Mouse (Mus musculus): Measurements from ENCODE around the gene Rabac1.

Rabac1 gene

GRCm38 (mm10) chr7:24971972-24972893 is at the start of gene Rabac1:
Gene Rabac1 (minus strand): TSS chr7:24972754.
- peak; percentile 84 for DNase-seq (ENCODE audit: low read depth, low spot score)

DNA sequence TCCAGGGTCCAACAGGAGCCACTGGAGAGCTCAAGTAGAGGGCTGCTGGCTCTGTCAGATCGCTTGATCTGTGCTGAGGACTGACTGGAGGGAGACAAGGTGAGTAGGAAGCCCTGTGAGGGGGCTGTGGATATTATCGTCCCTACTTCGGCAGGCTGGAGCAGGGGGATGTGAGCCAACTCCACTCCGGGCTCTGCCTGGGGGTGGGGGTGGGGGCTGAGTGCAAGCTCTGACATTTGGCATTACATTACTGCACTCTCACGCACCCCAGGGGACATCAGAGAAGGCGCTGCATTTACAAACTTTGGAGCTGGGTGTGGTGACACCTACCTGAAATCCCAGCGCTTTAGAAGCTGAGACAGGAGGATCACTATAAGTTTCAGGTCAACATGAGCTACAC is 39.0 kb upstream of the Rabac1 start:
- no peak for DNase-seq (ENCODE audit: low read depth, low spot score)

DNA sequence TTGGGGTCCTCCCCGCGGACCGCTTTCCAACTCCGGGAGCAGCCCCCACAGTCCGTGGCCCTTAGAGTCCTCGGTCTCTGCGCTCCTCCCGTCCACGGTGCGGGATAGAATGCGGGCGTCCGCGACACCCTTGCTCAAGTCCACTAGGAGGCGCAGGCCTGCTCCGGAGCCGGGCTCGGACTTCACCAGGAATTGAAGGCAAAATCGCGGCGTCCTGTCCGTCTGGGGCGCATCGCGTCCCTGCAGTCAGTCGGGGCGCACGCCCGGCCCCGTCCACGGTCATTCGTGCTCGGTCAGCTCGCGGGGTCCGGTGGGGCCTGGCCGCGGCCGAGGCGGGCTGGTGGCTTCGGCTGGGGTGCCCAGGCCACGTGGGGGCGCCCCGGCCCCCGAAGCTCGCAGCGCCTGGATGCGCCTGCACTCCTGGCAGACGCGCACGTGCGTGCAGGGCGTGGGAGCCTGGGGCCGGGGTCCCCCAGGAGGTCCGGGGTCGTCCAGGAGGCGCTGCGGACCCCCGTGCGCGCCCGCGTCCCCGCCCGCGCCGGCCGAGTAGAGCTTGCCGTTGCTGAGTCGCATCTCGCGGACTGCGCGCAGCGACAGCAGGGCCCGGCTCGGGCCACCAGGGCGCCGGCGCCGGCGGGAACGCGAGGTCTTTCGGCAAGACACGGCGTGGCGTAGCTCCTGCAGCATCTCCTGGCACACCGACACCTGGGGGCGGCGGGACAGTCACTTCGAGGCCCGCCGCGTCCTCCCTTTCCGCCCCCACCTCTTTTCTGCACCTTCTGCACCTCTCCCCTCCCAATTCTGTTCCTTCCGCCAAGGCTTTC is 37.7 kb upstream of the Rabac1 start:
- no peak for DNase-seq (ENCODE audit: low read depth, low spot score)

GRCm38 (mm10) chr7:25009099-25009700 is 36.6 kb upstream of the Rabac1 start:
- no peak for DNase-seq (ENCODE audit: low read depth, low spot score)

- DNase-seq (ENCODE audit: low read depth, low spot score): no peak
Observed at GRCm38 (mm10) chr7:25008635-25009034, 36.1 kb upstream of the Rabac1 start.

GRCm38 (mm10) chr7:25007609-25008374 is 35.2 kb upstream of the Rabac1 start:
- DNase-seq (ENCODE audit: low read depth, low spot score): no peak

GRCm38 (mm10) chr7:25006586-25007364 is 34.2 kb upstream of the Rabac1 start:
- no peak for DNase-seq (ENCODE audit: low read depth, low spot score)

DNA sequence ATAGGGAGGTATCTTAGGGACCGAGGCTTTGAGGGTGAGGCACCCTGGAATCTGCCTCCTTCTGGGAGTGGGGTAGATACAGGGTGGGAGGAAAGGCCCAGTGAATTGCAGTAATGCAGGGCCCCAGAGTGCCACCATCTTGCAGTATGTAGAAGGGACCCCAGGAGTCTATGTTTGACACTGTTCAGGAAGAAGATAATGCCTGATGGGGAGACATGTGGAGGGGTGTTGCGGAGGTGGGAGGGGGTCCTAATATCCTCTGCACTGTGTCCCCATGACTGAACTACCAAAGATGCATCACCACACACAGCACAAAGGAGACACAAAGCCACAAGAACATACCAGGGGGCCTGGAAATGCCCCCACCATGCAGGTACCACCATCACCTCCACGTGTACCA is 33.6 kb upstream of the Rabac1 start:
- no peak for DNase-seq (ENCODE audit: low read depth, low spot score)

DNA sequence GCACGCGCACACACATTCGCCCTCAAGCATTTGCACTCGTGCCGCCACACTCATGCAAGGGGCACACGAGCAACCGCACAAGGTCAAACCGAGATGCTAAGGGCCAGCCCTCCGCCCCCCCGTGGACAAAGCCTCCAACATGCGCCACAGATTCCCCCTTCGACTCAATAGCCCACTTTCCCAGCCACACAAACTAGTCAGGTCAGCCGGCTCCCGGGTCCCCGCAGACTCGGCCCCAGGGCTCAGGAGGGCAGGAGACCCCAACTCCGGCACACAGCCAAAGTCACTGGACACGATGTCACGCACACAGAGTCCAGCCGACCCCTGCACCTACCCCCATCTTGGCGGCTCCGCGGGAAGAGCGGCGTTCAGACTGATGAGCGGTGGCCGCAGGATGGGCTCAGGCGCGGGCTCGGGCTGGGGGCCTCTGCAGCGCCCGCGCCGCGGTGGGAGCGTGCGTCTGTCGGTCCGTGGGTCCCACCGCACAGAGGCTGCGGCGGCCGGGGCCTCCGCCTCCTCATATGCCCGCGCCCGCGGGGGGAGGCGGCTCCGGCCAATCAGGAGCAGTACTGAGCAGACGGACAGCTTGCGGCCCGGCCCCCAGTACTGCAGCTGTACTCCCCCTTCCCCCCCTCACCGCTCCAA is 33.0 kb upstream of the Rabac1 start, which contains the start of gene Atp1a3:
TSS of gene Atp1a3 (minus strand) at position 538 of the 645 bp plus-strand sequence.
- no peak for DNase-seq (ENCODE audit: low read depth, low spot score)

GRCm38 (mm10) chr7:25004806-25005205 is 32.3 kb upstream of the Rabac1 start:
- no peak for DNase-seq (ENCODE audit: low read depth, low spot score)

GRCm38 (mm10) chr7:25003820-25004388 is 31.4 kb upstream of the Rabac1 start:
- DNase-seq (ENCODE audit: low read depth, low spot score): no peak

DNA sequence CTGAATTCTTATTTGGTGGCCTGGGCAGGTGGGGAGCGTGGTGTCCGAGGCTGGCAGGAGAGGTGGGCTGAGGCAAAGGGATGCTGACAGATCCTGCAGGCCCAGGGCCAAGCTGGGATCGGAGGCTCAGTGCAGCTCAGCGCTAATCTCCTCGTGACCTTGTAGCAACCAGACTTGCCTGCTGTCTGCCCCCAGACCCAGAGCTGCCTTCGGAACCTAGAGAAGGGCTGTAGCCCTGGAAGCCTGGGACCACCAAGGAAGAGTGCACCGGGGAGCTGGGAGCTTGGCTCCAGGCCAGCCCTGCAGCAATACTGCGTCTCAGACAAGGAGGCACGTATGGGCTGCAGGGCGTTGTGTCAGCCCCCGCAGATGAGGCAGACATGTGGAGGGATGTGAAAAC is 30.7 kb upstream of the Rabac1 start:
- no peak for DNase-seq (ENCODE audit: low read depth, low spot score)

DNA sequence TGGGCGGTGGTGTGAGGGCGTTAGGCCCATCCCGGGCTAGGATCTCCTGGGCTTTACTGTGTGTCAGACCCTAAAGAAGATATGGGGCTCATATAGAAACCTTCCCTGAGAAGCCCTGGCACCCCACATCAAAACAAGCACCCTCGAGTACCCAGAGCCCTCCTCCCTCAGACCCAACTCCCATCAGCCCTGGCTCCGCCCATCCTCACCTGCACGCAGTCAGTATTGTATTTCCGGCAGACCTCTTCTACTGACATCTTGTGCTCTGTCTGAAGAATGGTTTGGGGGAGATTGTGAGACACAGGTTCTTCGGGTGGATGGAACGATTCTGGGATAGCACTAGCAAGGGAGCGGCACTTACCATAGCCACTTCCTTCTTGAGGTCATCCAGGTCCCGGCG is 28.2 kb upstream of the Rabac1 start:
- DNase-seq (ENCODE audit: low read depth, low spot score): no peak

GRCm38 (mm10) chr7:25000211-25000610 is 27.7 kb upstream of the Rabac1 start:
- DNase-seq (ENCODE audit: low read depth, low spot score): no peak

GRCm38 (mm10) chr7:24993081-24993480 is 20.5 kb upstream of the Rabac1 start:
- no peak for DNase-seq (ENCODE audit: low read depth, low spot score)

DNA sequence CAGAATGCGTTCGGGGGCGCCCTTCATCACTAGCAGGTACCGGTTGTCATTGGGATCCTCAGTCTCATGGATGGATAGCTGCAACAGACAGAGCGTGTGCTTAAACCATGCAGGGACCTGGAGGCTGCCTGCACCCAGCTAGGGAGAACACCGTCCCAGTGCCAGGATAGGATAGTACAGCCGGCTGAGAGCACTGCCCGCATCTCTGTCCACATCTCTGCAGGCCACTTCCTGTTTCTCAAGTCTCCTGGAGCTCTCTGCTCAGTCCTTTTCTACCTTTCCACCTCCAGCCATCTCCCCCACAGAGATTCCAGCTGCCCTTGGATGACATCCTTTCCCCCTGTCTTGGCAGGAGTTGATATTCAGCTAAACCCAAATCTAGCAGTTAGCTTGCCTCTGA is 17.9 kb upstream of the Rabac1 start:
- DNase-seq (ENCODE audit: low read depth, low spot score): no peak

DNA sequence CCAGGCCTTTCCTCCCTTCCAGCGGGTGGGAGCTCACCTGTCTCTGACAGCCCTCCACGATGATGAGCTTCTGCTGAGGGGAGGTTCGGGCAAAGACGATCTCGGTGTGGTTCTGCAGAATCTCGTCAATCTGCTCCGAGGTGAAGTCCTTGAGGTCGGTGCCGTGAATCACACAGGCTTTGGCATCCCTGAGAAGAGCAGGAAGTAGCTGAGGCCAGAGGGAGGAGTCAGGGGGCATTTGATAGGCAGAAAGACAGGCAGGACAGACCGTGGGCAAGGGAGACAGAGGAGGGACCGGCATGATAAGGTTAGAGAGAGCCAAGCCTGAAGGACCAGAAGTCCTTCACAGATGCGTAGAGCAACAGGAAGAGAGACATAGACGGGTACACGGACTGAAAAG is 15.4 kb upstream of the Rabac1 start:
- DNase-seq (ENCODE audit: low read depth, low spot score): no peak

- DNase-seq (ENCODE audit: low read depth, low spot score): no peak
Observed at GRCm38 (mm10) chr7:24985799-24986198, 13.2 kb upstream of the Rabac1 start.

DNA sequence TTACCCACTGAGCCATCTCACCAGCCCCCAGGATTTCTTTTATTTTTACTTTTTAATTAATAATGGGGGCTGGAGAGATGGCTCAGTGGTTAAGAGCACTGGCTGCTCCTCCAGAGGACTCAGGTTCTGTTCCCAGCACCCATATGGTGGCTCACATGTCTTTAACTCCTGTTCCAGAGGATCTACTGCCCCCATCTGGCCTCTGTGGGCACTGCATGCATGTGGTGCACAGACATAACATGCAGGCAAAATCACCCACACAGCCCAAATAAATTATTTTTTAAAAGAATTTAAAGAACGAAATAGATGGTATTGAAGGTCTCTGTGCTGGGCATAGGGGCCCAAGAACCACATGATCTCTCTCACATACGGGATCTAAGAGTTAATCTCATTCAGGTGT is 11.8 kb upstream of the Rabac1 start:
- DNase-seq (ENCODE audit: low read depth, low spot score): no peak

- no peak for DNase-seq (ENCODE audit: low read depth, low spot score)
Observed at GRCm38 (mm10) chr7:24983396-24983795, 10.8 kb upstream of the Rabac1 start.
